Mouse (Mus musculus) splenic B cell, adult 2 months (primary cell): Measurements from ENCODE around the gene Snx7.

Source experiments
- DNase-seq: peaks from one replicate; pipeline ENCODE4 v3.0.0-alpha.2; 2011; ENCODE audit warnings: low read depth, low spot score
- H3K27me3 ChIP-seq: 2 replicates; pipeline ENCODE4 v1.6.1; 2012; ENCODE audit warnings: mild to moderate bottlenecking, low read length, moderate library complexity, mixed read lengths; ENCODE audit not compliant: control insufficient read depth, poor library complexity, insufficient read depth, severe bottlenecking
- H3K36me3 ChIP-seq: 2 replicates; pipeline ENCODE4 v1.6.1; 2012; ENCODE audit warnings: mild to moderate bottlenecking, low read length, moderate library complexity, mixed read lengths; ENCODE audit not compliant: control insufficient read depth, poor library complexity, insufficient read depth, severe bottlenecking

Gene Snx7

DNA sequence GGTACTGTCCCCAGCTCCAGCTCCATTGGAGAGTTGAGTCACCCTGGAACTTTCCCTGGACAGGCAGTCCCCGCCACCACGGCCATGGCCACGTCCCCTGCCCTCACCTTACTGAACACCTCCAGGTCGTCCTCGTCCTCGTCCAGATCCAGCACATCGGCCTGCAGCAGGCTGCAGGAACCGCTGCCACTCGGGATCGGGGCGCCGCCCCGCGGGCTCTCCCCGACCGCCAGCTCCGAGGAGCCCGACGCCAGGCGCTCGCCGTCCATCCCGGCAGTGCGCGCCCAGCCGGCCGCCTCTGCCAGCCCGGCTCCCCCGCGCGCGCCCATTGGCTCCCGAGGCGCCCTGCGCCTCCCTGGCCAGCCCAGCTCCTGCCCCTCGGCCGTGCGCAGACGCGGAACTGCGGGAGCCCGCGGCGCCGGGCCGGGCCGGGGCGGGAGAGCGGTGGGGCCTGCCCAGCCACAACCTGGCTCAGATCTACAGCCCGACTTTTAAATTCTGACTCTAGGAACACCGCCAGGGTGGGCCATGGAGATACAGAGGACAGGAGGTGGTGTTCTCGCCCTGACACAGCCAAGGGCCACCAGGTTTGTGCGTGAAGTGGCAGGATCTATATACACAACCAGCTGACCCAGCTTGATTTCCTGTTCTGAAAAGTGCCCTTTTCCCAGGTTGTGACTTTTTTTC is at the start of gene Snx7:
Gene Snx7, minus strand, starts transcription at position 300 of the 687 bp plus-strand sequence.
- Histone ChIP-seq H3K36me3 (no peaks in the 10 kb centered on the region), H3K27me3 (no peaks in the 10 kb centered on the region)
- no peak for DNase-seq

DNA sequence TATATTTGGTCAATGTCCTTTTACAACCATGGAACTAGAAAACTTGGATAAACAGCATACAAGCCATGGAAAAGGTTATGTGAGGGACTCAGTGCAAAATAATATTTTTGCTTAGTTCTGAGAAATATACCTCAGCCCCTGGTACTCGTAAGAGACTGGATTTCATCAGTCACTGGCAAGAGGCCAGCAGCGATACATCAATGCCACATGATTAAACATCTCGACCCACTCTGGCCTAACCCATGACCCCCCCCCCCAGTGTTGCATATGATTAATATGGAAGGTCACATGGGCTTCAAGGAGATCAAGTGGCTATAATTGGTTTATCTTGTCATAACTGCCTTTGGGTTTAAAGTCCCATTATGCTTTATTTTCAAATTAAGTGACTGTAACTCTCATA is 46.7 kb upstream of the Snx7 start:
- H3K27me3 ChIP-seq: no peaks in the 10 kb centered on the region

DNA sequence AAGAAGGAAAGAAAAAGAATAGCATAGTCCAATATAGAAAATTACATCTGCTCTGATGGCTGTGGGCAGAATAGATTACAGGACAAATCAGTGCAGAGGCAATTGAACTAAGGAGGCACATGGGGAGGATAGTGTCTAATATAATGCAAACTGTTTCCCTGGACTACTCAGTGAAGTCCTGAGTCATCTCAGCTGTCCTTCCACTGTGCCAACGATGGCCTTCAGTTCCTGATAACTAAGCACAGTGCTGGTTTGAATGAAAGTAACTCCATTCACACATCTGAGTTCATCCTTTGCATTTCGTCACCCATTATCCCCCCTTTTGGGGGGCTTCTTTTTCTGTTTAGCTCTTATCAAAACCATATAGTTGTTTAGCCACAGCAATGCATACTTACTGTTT is 25.0 kb upstream of the Snx7 start:
- no peaks in the 10 kb centered on the region for H3K36me3 ChIP-seq
- DNase-seq: no peak
- H3K27me3 ChIP-seq: no peaks in the 10 kb centered on the region

More for the DNA sequence above, 46.7 kb upstream of the Snx7 start:
- no peaks in the 10 kb centered on the region for H3K36me3 ChIP-seq
- DNase-seq: no peak

DNA sequence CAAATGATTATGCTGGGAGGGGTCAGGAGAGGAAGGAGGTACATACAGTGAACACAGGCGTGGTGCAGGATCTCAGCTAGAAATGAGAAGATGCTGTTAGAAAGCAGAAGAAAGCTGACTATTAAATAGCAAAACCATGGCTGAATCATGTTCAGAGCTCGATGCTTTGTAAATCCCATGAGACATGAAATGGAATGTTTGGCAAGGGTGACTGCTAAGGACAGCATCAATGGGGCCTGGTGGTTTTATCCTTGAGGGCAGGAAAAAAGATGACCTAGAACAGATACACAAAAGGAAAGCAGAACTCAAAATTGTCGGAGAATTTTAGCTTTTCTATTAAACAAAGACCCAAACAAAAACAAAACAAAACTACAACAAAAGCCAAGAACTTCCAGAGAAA is 6.7 kb upstream of the Snx7 start:
- DNase-seq: no peak
- H3K27me3 ChIP-seq: no peaks in the 10 kb centered on the region
- no peaks in the 10 kb centered on the region for H3K36me3 ChIP-seq

DNA sequence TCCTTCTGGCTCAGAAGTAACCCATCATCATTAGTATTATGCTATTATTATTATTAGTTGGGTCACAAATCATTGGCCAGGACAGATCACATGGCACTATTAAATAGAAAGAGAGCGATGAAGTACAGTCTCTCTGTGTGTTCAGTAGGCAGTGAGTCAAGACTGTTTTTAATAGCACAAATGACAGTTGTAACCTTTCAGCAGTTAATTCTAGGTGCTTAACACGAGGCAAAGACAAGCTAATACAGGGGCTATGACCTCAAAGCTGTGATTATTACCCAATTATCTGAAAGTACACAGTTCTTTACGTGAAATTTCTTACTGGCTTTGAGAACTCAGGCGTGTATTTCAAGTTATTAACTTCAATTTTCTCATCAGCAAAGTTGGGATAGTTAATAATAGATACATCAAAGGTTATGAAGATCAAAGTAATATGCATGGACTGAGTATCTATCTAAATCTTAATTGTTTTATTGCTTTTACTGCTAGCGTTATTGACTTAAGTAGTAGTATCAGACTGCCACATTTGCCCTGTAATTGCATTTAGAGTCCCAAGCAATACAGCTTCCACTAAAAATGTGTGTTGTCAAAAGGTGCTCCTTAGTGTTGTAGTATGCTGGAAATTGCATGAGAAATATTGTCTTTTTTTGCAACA is 4.6 kb upstream of the Snx7 start:
- no peak for DNase-seq
- Histone ChIP-seq H3K27me3 (no peaks in the 10 kb centered on the region), H3K36me3 (no peaks in the 10 kb centered on the region)

DNA sequence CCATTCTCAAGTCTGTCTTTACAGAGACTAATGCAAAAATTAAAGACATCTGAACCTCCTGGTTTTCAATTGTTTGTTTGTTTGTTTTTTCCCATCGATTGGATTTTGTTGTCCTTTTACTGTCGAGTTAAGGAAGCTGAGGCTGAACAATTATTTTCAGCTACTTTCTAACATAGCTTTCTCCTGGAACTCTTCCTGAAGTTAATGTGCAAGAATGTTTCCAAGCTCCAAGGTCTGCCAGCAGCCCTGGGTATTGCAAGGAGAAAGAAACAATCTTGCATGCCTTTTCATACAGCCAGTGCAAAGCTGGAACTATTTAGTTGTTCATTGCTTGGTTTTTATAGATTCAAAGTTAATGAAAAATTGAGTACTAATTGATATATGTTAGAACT is 584 bp upstream of the Snx7 start:
- H3K27me3 ChIP-seq: no peaks in the 10 kb centered on the region
- H3K36me3 ChIP-seq: no peaks in the 10 kb centered on the region
- no peak for DNase-seq

DNA sequence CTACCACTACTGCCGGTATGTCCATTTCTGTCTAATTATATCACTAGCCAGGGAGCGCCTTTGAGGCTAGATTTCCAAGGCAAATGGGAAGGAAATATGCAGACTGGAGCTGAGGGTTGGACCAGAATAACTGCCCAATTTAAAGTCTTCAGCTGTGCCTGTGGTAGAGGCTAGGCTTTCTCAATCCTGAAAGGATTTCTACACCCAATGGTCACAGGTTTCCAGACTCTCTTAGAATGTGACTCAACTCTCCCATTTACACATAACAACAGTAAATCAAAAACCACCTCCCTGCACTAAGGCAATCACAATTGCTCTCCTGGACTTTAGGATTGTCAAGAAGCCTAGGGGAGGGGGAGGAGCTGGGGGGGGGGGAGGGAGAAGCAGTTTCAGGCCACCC is 645 bp downstream of the Snx7 start:
- H3K36me3 ChIP-seq: no peaks in the 10 kb centered on the region
- DNase-seq: no peak
- H3K27me3 ChIP-seq: no peaks in the 10 kb centered on the region

DNA sequence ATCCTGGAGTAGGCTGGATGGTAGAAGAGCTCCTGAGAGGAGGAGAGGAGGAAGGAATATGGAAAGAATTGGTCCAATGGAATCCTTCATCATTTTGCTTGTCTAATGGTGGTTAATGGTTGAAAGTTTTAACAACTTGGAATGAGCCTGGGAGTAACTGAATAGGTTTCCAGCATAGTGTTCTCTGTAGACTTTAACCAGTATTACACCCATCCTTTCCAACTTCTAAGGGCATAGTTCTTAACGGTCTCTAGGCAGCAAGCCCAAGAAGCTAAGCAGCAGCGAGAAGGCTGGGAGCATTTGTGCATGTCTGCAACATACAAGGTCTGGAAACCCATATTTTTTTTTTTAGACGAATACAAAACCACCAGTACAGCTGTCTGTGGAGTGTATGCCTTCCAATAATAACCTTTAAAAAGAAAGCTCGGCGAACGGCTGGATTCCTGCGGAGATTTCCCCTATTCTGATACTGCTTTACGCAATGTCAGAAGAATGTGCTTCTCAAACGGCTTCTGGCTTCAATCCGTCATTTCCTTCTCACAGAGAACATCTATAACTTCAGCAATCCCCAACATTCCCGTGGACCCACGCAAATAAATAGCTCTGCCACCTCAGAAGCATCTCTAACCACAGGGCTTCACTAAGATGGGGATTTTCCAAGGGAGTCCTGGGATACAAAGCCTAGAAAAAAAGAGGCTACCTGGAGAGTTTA is 1.9 kb downstream of the Snx7 start:
- H3K36me3 ChIP-seq: no peaks in the 10 kb centered on the region
- H3K27me3 ChIP-seq: no peaks in the 10 kb centered on the region
- no peak for DNase-seq

DNA sequence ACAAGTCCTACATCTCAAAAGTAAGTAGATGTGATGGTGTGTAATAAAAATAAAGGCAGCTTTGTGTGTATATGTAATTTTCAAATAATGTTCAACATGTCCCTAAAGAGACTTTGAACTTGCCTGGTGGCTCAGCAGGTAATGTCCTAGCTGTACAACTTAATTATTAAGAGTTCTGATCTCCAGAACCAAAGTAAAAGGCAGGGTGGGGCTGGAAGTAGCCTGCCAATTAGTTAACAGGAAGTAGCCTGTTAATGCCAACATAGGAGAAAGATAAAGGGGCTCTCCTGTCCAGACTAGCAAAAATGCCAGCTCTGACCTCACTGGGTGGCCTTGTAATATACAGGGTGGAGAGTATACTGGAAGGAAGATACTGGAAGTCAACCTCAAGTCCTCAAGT is 3.1 kb downstream of the Snx7 start:
- Histone ChIP-seq H3K36me3 (no peaks in the 10 kb centered on the region), H3K27me3 (no peaks in the 10 kb centered on the region)
- DNase-seq: no peak

DNA sequence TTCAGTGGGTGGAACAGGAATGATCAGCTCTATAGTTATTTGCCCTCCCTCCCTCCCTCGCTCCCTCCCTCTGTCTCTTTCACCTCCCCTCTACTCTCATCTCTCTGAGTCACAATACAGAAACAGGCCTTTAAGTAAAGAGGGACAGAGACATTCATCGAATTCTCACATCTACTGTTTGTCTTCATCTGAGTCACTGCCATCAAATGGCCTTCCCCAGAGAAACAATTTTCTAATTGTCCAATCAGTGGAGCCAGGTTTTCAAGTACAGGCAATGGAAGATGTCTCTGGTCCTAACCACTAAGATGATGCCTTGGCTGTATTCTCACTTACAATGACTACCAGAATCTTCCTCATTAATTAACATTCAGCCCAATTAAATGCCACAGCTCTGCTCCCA is 5.8 kb downstream of the Snx7 start:
- DNase-seq: no peak
- Histone ChIP-seq H3K27me3 (no peaks in the 10 kb centered on the region), H3K36me3 (no peaks in the 10 kb centered on the region)

DNA sequence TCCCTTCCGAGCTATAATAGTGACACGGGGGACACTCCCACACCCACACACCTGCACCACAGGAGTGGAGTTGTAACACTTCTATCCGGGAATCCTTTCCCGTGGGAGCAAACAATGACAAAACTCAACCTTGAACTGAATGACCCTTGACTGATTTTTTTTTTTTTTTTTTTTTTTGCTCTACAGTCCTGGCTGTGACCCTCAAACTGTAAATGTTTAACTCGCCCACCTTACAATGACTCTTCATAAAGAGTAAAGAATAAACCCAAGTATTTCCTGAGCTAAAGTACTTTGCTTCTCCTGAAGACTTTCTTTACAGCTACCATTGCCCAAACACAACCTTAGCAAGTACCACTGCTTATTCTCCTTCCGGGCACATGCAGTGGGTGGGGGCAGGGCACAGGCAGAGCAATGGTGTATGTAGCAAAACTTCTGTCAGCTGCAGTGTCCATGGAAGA is 6.7 kb downstream of the Snx7 start:
- no peak for DNase-seq
- no peaks in the 10 kb centered on the region for H3K36me3 ChIP-seq
- no peaks in the 10 kb centered on the region for H3K27me3 ChIP-seq

DNA sequence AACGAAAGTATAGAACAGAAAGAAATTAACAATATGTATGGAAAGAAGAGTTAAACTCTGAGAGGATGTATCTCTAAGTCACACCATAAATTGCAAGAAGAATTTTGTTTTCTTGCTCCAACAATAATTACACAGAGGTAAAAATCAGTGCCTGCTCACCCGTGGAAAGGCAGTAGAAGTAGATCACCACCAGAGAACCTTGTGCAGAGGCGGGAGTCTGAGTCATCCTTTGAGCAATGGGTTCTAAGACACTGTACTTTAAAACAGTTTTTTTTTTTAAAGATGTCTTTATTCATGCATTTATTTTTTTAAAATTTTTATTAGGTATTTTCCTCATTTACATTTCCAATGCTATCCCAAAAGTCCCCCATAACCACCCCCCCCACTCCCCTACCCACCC is 9.7 kb downstream of the Snx7 start:
- H3K36me3 ChIP-seq: no peaks in the 10 kb centered on the region
- H3K27me3 ChIP-seq: no peaks in the 10 kb centered on the region
- DNase-seq: no peak

DNA sequence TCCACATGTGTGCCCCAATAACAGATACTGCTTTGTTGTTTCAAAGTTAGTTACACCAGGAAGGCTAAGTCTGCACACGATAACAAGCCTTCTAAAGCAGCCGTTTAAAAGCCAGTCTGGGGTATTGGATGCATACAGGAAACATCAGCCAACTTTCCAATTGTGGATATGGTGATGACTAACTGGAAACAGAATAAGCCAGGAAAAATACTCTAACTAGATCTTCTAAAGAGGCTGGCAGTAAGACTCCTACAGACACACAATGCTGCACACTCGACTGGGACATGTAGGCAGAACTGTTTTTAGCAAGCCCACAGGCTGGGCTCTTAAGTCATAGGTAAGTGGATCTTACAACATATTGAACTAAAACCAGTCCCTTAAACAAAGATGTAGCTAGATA is 15.0 kb downstream of the Snx7 start:
- no peaks in the 10 kb centered on the region for H3K36me3 ChIP-seq
- DNase-seq: no peak
- H3K27me3 ChIP-seq: no peaks in the 10 kb centered on the region

DNA sequence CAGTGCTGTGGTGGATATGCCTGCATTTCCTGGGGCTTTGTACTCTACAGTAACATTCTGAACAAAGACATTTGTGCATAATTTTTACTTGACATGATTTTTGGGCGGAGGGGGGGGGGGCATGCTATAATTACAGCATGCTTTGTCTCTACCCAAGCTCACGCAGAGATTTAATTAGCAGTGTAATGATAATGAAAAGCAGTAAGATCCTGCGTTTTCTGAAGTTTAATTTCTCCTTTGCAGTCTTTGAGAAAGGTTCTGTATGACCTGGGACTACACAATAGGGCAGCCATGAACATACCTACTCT is 16.7 kb downstream of the Snx7 start:
- H3K27me3 ChIP-seq: no peaks in the 10 kb centered on the region
- no peak for DNase-seq
- H3K36me3 ChIP-seq: no peaks in the 10 kb centered on the region

DNA sequence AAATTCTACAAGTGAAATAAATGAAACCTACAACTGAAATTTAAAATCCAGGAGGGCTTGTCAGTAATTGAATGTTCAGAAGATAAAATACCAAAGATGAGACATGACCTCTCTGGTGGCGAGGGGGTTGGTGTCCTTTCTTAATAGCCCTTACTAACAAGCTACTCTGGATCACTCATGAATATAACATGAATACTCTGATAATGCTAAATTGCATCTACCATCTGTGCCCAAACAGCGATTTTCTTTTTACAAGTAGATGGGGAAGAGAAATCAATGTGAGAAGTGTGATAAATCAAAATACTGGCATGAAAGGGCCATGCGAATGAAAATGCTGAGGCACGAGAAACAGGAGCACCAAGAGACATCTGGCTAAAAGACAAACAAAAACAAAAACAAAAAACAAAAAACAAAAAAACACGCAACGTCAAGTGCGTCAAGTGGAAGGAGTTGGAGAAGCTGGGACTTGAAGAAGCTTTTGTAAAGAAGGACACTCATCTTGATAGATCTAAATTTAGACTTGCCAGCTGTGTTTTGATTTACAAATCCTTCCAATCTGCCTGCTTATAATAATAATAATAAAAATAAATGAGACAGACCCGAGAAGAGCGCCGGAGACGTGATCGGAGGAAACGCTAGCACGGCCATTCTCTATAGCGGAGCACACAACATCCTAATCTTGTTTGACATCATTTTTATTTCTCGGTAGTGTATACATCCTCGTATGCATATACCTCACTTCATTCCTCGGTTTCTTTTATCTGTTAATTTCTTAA is 17.3 kb downstream of the Snx7 start:
- no peak for DNase-seq
- no peaks in the 10 kb centered on the region for H3K36me3 ChIP-seq
- H3K27me3 ChIP-seq: no peaks in the 10 kb centered on the region
